Mouse (Mus musculus) liver, embryonic 11.5 days (tissue): ENCODE results near the gene Prkrip1. TPM values are rescaled to one million over a fixed set of nuclear protein-coding genes. Genes with fewer than 3 reads are reported as not detected.

Experiments
- ATAC-seq: fragments of 200-750 bp; cut with Nextera tagmentation; replicated peaks from 2 replicates; pipeline ENCODE4 v1.8.0; 2017; ENCODE audit warnings: moderate number of reproducible peaks, mild to moderate bottlenecking, moderate TSS enrichment, moderate library complexity; ENCODE audit not compliant: low FRiP score
- DNase-seq: peaks from one replicate; pipeline ENCODE4 v3.0.0-alpha.2; 2017; ENCODE audit warnings: low spot score
- H3K27ac ChIP-seq: fragments of 300-500 bp; sonication (generic); 2 replicates; pipeline ENCODE4 v1.5.1; 2014; ENCODE audit warnings: mild to moderate bottlenecking, low read depth, low read length, control low read depth
- H3K27me3 ChIP-seq: fragments of 300-500 bp; sonication (generic); replicated peaks from 2 replicates; pipeline ENCODE4 v1.6.1; 2014; ENCODE audit warnings: low read length, mixed read lengths; ENCODE audit not compliant: control insufficient read depth, insufficient read depth
- H3K36me3 ChIP-seq: fragments of 300-500 bp; sonication (generic); 2 replicates; pipeline ENCODE4 v1.6.1; 2014; ENCODE audit warnings: mild to moderate bottlenecking, low read length, moderate library complexity, mixed read lengths; ENCODE audit not compliant: control insufficient read depth, insufficient read depth
- H3K4me1 ChIP-seq: fragments of 300-500 bp; sonication (generic); replicated peaks from 2 replicates; pipeline ENCODE4 v1.6.1; 2014; ENCODE audit warnings: low read length, mixed read lengths; ENCODE audit not compliant: control insufficient read depth, insufficient read depth
- H3K4me2 ChIP-seq: fragments of 300-500 bp; sonication (generic); 2 replicates; pipeline ENCODE4 v1.6.1; 2014; ENCODE audit warnings: mild to moderate bottlenecking, control low read depth, moderate library complexity
- H3K4me3 ChIP-seq: fragments of 300-500 bp; sonication (generic); 2 replicates; pipeline ENCODE4 v1.5.1; 2014; ENCODE audit warnings: low read depth, low read length, control low read depth
- H3K9ac ChIP-seq: fragments of 300-500 bp; sonication (generic); 2 replicates; pipeline ENCODE4 v1.6.1; 2014; ENCODE audit warnings: low read depth, low read length, control low read depth
- H3K9me3 ChIP-seq: fragments of 300-500 bp; sonication (generic); 2 replicates; pipeline ENCODE4 v1.6.1; 2016; ENCODE audit warnings: low read length, inconsistent platforms, mixed read lengths; ENCODE audit not compliant: control insufficient read depth
- WGBS: fragments of 180-500 bp; shearing (Covaris S2); extraction: QIAGEN DNeasy Blood & Tissue Kit; methylation state at CpG from one replicate; pipeline ENCODE4 v1.1.7; 2014; 5-methylcytosine and 5-hydroxymethylcytosine counted together
- polyA plus RNA-seq: library from polyadenylated mRNA; unstranded; fragments of >200 nt; fragmentation: Nextera tagmentation; extraction: Ambion mirVana; gene quantifications from 2 replicates; pipeline ENCODE4 v1.2.1, GENCODE M21; 2014

Prkrip1 gene
- 59.9 and 65.5 TPM in 2 replicates for polyA plus RNA-seq

- Histone ChIP-seq H3K9ac (peak within 1 kb of the TSS; percentile 80), H3K9me3 (no peaks in the 10 kb centered on the region), H3K36me3 (peaks cover 21% of the 10 kb centered on the region), H3K4me1 (peaks cover 5% of the 10 kb centered on the region), H3K27me3 (no peaks in the 10 kb centered on the region), H3K4me2 (peak within 1 kb of the TSS; percentile 89), H3K4me3 (peak within 1 kb of the TSS; percentile 75), H3K27ac (peak within 1 kb of the TSS; percentile 74)
- DNase-seq (peak; percentile 97), ATAC-seq (peak; percentile 90)
- WGBS = under 1% methylated on average over 61 of the region's 62 CpGs
Measured at GRCm38 (mm10) chr5:136198474-136199391, at the start of gene Prkrip1. Gene Prkrip1, minus strand, starts transcription at chr5:136198963.

- Histone ChIP-seq H3K9ac (no peak overlapping the region), H3K4me3 (no peak overlapping the region), H3K27ac (no peak overlapping the region), H3K4me1 (no peaks in the 10 kb centered on the region; the same call in 1 of the 2 replicates), H3K27me3 (peaks cover 7% of the 10 kb centered on the region; the same call in 1 of the 2 replicates), H3K9me3 (no peaks in the 10 kb centered on the region), H3K36me3 (no peaks in the 10 kb centered on the region), H3K4me2 (no peak overlapping the region)
- ATAC-seq (no peak), DNase-seq (no peak)
- WGBS = 58% methylated on average over 6 of the region's 6 CpGs
Measured at GRCm38 (mm10) chr5:136248441-136248840, 49.7 kb upstream of the Prkrip1 start.

GRCm38 (mm10) chr5:136246452-136246838 lies 47.7 kb upstream of the Prkrip1 start, which contains the start of gene Sh2b2:
Gene Sh2b2, minus strand, starts transcription at chr5:136246556.
- 68% methylated on average over 2 of the region's 2 CpGs for WGBS
- peak within 1 kb of the TSS; percentile 95 for H3K4me2 ChIP-seq
- H3K27me3 ChIP-seq = peaks cover 7% of the 10 kb centered on the region; the same call in 1 of the 2 replicates
- DNase-seq = no peak
- no peaks in the 10 kb centered on the region for H3K36me3 ChIP-seq
- no peaks in the 10 kb centered on the region; the same call in 1 of the 2 replicates for H3K4me1 ChIP-seq
- ATAC-seq = no peak
- H3K27ac ChIP-seq = no peak within 1 kb of the TSS
- no peaks in the 10 kb centered on the region for H3K9me3 ChIP-seq
- H3K4me3 ChIP-seq = peak within 1 kb of the TSS; percentile 66; the same call in 1 of the 2 replicates
- H3K9ac ChIP-seq = no peak within 1 kb of the TSS

- Histone ChIP-seq H3K4me1 (no peaks in the 10 kb centered on the region; the same call in 1 of the 2 replicates), H3K9me3 (no peaks in the 10 kb centered on the region), H3K27ac (no peak overlapping the region), H3K4me3 (peak overlapping the region; percentile 66; the same call in 1 of the 2 replicates), H3K9ac (no peak overlapping the region), H3K4me2 (peak overlapping the region; percentile 95), H3K27me3 (peaks cover 7% of the 10 kb centered on the region; the same call in 1 of the 2 replicates), H3K36me3 (no peaks in the 10 kb centered on the region)
- 19% methylated on average over 15 of the region's 15 CpGs for WGBS
- DNase-seq (no peak), ATAC-seq (0 out of 2 replicates have a peak, but pooled peaks have one; percentile 22)
Measured at GRCm38 (mm10) chr5:136245541-136246451, 47.0 kb upstream of the Prkrip1 start.

GRCm38 (mm10) chr5:136244762-136245540 lies 46.2 kb upstream of the Prkrip1 start:
- no peaks in the 10 kb centered on the region; the same call in 1 of the 2 replicates for H3K4me1 ChIP-seq
- no peaks in the 10 kb centered on the region for H3K36me3 ChIP-seq
- DNase-seq (peak; percentile 82), ATAC-seq (peak; percentile 64)
- peak overlapping the region; percentile 66 for H3K4me3 ChIP-seq
- H3K4me2 ChIP-seq = peak overlapping the region; percentile 95
- H3K27ac ChIP-seq = 0 out of 2 replicates have a peak overlapping the region, but pooled peaks have one; percentile 45
- H3K9me3 ChIP-seq = no peaks in the 10 kb centered on the region
- under 1% methylated on average over 54 of the region's 57 CpGs for WGBS
- peak overlapping the region; percentile 58 for H3K9ac ChIP-seq
- H3K27me3 ChIP-seq = peaks cover 7% of the 10 kb centered on the region; the same call in 1 of the 2 replicates

GRCm38 (mm10) chr5:136243851-136244761 lies 45.3 kb upstream of the Prkrip1 start:
- peak; percentile 30 for ATAC-seq
- H3K27ac ChIP-seq = no peak overlapping the region
- no peak for DNase-seq
- 1% methylated on average over 66 of the region's 67 CpGs for WGBS
- H3K9me3 ChIP-seq = no peaks in the 10 kb centered on the region
- no peaks in the 10 kb centered on the region for H3K36me3 ChIP-seq
- peak overlapping the region; percentile 58 for H3K9ac ChIP-seq
- peak overlapping the region; percentile 66 for H3K4me3 ChIP-seq
- peaks cover 7% of the 10 kb centered on the region; the same call in 1 of the 2 replicates for H3K27me3 ChIP-seq
- H3K4me1 ChIP-seq = no peaks in the 10 kb centered on the region; the same call in 1 of the 2 replicates
- H3K4me2 ChIP-seq = peak overlapping the region; percentile 95

GRCm38 (mm10) chr5:136241161-136241560 lies 42.4 kb upstream of the Prkrip1 start:
- H3K4me1 ChIP-seq = peaks cover 5% of the 10 kb centered on the region; the same call in 1 of the 2 replicates
- no peak overlapping the region for H3K27ac ChIP-seq
- WGBS = 81% methylated on average over 6 of the region's 6 CpGs

More at GRCm38 (mm10) chr5:136241161-136241560, 42.4 kb upstream of the Prkrip1 start:
- Histone ChIP-seq H3K9ac (no peak overlapping the region), H3K27me3 (peaks cover 19% of the 10 kb centered on the region), H3K4me2 (no peak overlapping the region), H3K36me3 (no peaks in the 10 kb centered on the region), H3K9me3 (no peaks in the 10 kb centered on the region), H3K4me3 (no peak overlapping the region)
- DNase-seq (no peak), ATAC-seq (no peak)
